Mouse (Mus musculus) brain, embryonic 14.5 days (tissue): ENCODE measurements around the gene Tnks2.

Source experiments
- CTCF ChIP-seq: fragments of 200-500 bp; IDR thresholded peaks from 2 replicates; pipeline ENCODE4 v1.5.1; 2012; ENCODE audit warnings: inconsistent platforms, mild to moderate bottlenecking, moderate library complexity, borderline replicate concordance; ENCODE audit not compliant: insufficient read depth, insufficient read length; ENCODE audit errors: extremely low read depth
- POLR2A ChIP-seq: fragments of 200-500 bp; IDR thresholded peaks from 2 replicates; pipeline ENCODE4 v1.6.1; 2012; ENCODE audit warnings: mild to moderate bottlenecking, inconsistent platforms, borderline replicate concordance; ENCODE audit not compliant: poor library complexity, insufficient read depth, insufficient read length, severe bottlenecking; ENCODE audit errors: extremely low read depth

- TF ChIP-seq POLR2A (no peak), CTCF (no peak)
Measured at GRCm38 (mm10) chr19:36932097-36932496, 98.1 kb downstream of the Tnks2 start.
